Mouse (Mus musculus) liver, adult 2 months (tissue): ENCODE measurements around the gene Dapk2. TPM values are rescaled to one million over a fixed set of nuclear protein-coding genes. Genes with fewer than 3 reads are reported as not detected.

ENCODE experiments used
- DNase-seq: peaks from one replicate; pipeline ENCODE4 v3.0.0-alpha.2; 2011; ENCODE audit warnings: low read depth, low spot score; ENCODE audit errors: extremely low read depth
- H3K27ac ChIP-seq: fragments of 200-500 bp; replicated peaks from 2 replicates; pipeline ENCODE4 v1.5.1; 2012; ENCODE audit warnings: low read depth, mild to moderate bottlenecking, control low read depth, inconsistent platforms, low read length; ENCODE audit not compliant: insufficient read depth
- H3K27me3 ChIP-seq: fragments of 200-500 bp; 2 replicates; pipeline ENCODE4 v1.6.1; 2012; ENCODE audit warnings: mild to moderate bottlenecking, moderate library complexity, low read length, inconsistent platforms; ENCODE audit not compliant: control insufficient read depth, insufficient read depth
- H3K36me3 ChIP-seq: fragments of 200-500 bp; 2 replicates; pipeline ENCODE4 v1.6.1; 2012; ENCODE audit warnings: low read length, inconsistent platforms; ENCODE audit not compliant: control insufficient read depth, insufficient read depth
- H3K4me1 ChIP-seq: fragments of 200-500 bp; 2 replicates; pipeline ENCODE4 v1.6.1; 2011; ENCODE audit warnings: low read length; ENCODE audit not compliant: control insufficient read depth, insufficient read depth
- H3K4me3 ChIP-seq: fragments of 200-500 bp; 2 replicates; pipeline ENCODE4 v1.5.1; 2011; ENCODE audit warnings: low read depth, mild to moderate bottlenecking, control low read depth, low read length, moderate library complexity; ENCODE audit not compliant: insufficient read depth
- H3K79me2 ChIP-seq: fragments of 200-500 bp; 2 replicates; pipeline ENCODE4 v1.6.1; 2012; ENCODE audit warnings: inconsistent platforms, mild to moderate bottlenecking, low read length, moderate library complexity; ENCODE audit not compliant: control insufficient read depth, insufficient read depth
- H3K9ac ChIP-seq: fragments of 200-500 bp; 2 replicates; pipeline ENCODE4 v1.6.1; 2012; ENCODE audit warnings: low read depth, mild to moderate bottlenecking, control low read depth, inconsistent platforms, low read length
- CTCF ChIP-seq: fragments of 200-500 bp; IDR thresholded peaks from 2 replicates; pipeline ENCODE4 v1.5.1; 2011; ENCODE audit warnings: low read depth, low read length, control low read depth
- POLR2A ChIP-seq: fragments of 200-500 bp; IDR thresholded peaks from 2 replicates; pipeline ENCODE4 v1.6.1; 2011; ENCODE audit warnings: low read length, control low read depth; ENCODE audit not compliant: insufficient read depth; ENCODE audit errors: extremely low read depth
- WGBS: fragments of 180-500 bp; shearing (Covaris S2); methylation state at CpG from one replicate; pipeline ENCODE4 v1.1.7; 2018; 5-methylcytosine and 5-hydroxymethylcytosine counted together
- polyA plus RNA-seq: library from polyadenylated mRNA; depleted of rRNA; stranded (reverse); fragments of >200 nt; gene quantifications from 2 replicates; pipeline ENCODE4 v1.2.3, GENCODE M21; 2012
- total RNA-seq: library from RNA; depleted of rRNA; stranded (reverse); fragments of >200 nt; gene quantifications from 2 replicates; pipeline ENCODE4 v1.2.3, GENCODE M21; 2014

The Dapk2 gene
- total and polyA plus RNA-seq, 2 experiments = 6.2 to 9.6 TPM

- H3K9ac ChIP-seq = no peak overlapping the region
- no peak overlapping the region for H3K4me3 ChIP-seq
- H3K27ac ChIP-seq = no peak overlapping the region
- H3K79me2 ChIP-seq = peaks cover 19% of the 10 kb centered on the region; the same call in 1 of the 2 replicates
- WGBS = 90% methylated on average over 5 of the region's 5 CpGs
- peaks cover 5% of the 10 kb centered on the region; the same call in 1 of the 2 replicates for H3K36me3 ChIP-seq
- peak; percentile 39 for DNase-seq
- no peaks in the 10 kb centered on the region for H3K27me3 ChIP-seq
- no peak for TF ChIP-seq CTCF
- TF ChIP-seq POLR2A = no peak
- peaks cover 13% of the 10 kb centered on the region for H3K4me1 ChIP-seq
Observed at GRCm38 (mm10) chr9:66173316-66173855, 15.4 kb downstream of the Dapk2 start.

- Histone ChIP-seq H3K27ac (no peak overlapping the region), H3K27me3 (no peaks in the 10 kb centered on the region), H3K9ac (no peak overlapping the region), H3K79me2 (peaks cover 19% of the 10 kb centered on the region; the same call in 1 of the 2 replicates), H3K4me1 (peaks cover 25% of the 10 kb centered on the region), H3K36me3 (no peaks in the 10 kb centered on the region), H3K4me3 (no peak overlapping the region)
- no peak for DNase-seq
- WGBS = 98% methylated on average over 3 of the region's 3 CpGs
- TF ChIP-seq POLR2A (no peak), CTCF (no peak)
Observed at GRCm38 (mm10) chr9:66174985-66175384, 17.0 kb downstream of the Dapk2 start.

- WGBS = 11% methylated on average over 1 of the region's 1 CpGs
Observed at GRCm38 (mm10) chr9:66177975-66178374, 20.0 kb downstream of the Dapk2 start.

GRCm38 (mm10) chr9:66179795-66180194, 21.8 kb downstream of the Dapk2 start:
- 24% methylated on average over 6 of the region's 6 CpGs for WGBS
- Histone ChIP-seq H3K4me3 (no peak overlapping the region), H3K27ac (peak overlapping the region; percentile 64), H3K36me3 (no peaks in the 10 kb centered on the region), H3K4me1 (peaks cover 58% of the 10 kb centered on the region), H3K27me3 (no peaks in the 10 kb centered on the region), H3K79me2 (peaks cover 15% of the 10 kb centered on the region; the same call in 1 of the 2 replicates), H3K9ac (no peak overlapping the region)
- TF ChIP-seq POLR2A = no peak
- no peak for TF ChIP-seq CTCF
- peak; percentile 99 for DNase-seq

More at GRCm38 (mm10) chr9:66177975-66178374, 20.0 kb downstream of the Dapk2 start:
- Histone ChIP-seq H3K4me1 (peaks cover 46% of the 10 kb centered on the region), H3K27me3 (no peaks in the 10 kb centered on the region), H3K27ac (peak overlapping the region; percentile 63), H3K9ac (no peak overlapping the region), H3K79me2 (peaks cover 19% of the 10 kb centered on the region; the same call in 1 of the 2 replicates), H3K36me3 (no peaks in the 10 kb centered on the region), H3K4me3 (no peak overlapping the region)
- TF ChIP-seq POLR2A = no peak
- no peak for TF ChIP-seq CTCF
- peak; percentile 99 for DNase-seq

- WGBS = 74% methylated on average over 4 of the region's 4 CpGs
- TF ChIP-seq POLR2A (no peak), CTCF (no peak)
- no peaks in the 10 kb centered on the region for H3K36me3 ChIP-seq
- DNase-seq = no peak
- no peak overlapping the region for H3K9ac ChIP-seq
- H3K4me1 ChIP-seq = peaks cover 64% of the 10 kb centered on the region
- H3K27me3 ChIP-seq = no peaks in the 10 kb centered on the region
- H3K27ac ChIP-seq = peak overlapping the region; percentile 3; the same call in 1 of the 2 replicates
- H3K79me2 ChIP-seq = peaks cover 15% of the 10 kb centered on the region; the same call in 1 of the 2 replicates
- no peak overlapping the region for H3K4me3 ChIP-seq
Observed at GRCm38 (mm10) chr9:66181126-66181825, 23.3 kb downstream of the Dapk2 start.
